Mouse (Mus musculus): Measurements from ENCODE around the gene Sirt4.

- TF ChIP-seq CTCF (IDR thresholded peaks at IDR 0.05; ENCODE audit: low read depth, low read length) (no peak), POLR2AphosphoS5 (IDR thresholded peaks at IDR 0.05; ENCODE audit: insufficient replicate concordance, low read depth, low read length) (no peak)
Observed at GRCm38 (mm10) chr5:115529364-115529741, 44.8 kb upstream of the Sirt4 start.

Data from G1E (cell line).